Mouse (Mus musculus): Measurements from ENCODE around the gene Car4. TPM values are rescaled to one million over a fixed set of nuclear protein-coding genes. Genes with fewer than 3 reads are reported as not detected.

Gene Car4
- polyA plus RNA-seq, 1 experiment from 2014 or later, result 5.4 TPM

GRCm38 (mm10) chr11:84940140-84940539, 17.4 kb upstream of the Car4 start:
- Histone ChIP-seq H3K36me3 (no peaks in the 10 kb centered on the region), H3K9me3 (no peaks in the 10 kb centered on the region), H3K4me2 (replicated peaks) (no peak overlapping the region), H3K9ac (replicated peaks) (no peak overlapping the region), H3K4me3 (replicated peaks) (no peak overlapping the region), H3K27ac (no peak overlapping the region), H3K4me1 (replicated peaks) (peaks cover 26% of the 10 kb centered on the region), H3K27me3 (peaks cover 3% of the 10 kb centered on the region)
- WGBS, result 77% methylated on average over 10 of the region's 10 CpGs
- no peak for ATAC-seq

GRCm38 (mm10) chr11:84943948-84944347, 13.6 kb upstream of the Car4 start:
- no peak for ATAC-seq
- no peak overlapping the region for H3K27ac ChIP-seq
- H3K4me2 ChIP-seq (replicated peaks), result peak overlapping the region; percentile 46
- H3K36me3 ChIP-seq, result no peaks in the 10 kb centered on the region
- H3K4me1 ChIP-seq (replicated peaks), result peaks cover 35% of the 10 kb centered on the region
- H3K9me3 ChIP-seq, result no peaks in the 10 kb centered on the region
- H3K4me3 ChIP-seq (replicated peaks), result peak overlapping the region; percentile 13
- peaks cover 3% of the 10 kb centered on the region for H3K27me3 ChIP-seq
- 1% methylated on average over 15 of the region's 15 CpGs for WGBS
- 0 out of 2 replicates have a peak overlapping the region, but pooled peaks have one; percentile 40 for H3K9ac ChIP-seq (replicated peaks)

- Histone ChIP-seq H3K27me3 (peaks cover 3% of the 10 kb centered on the region), H3K4me1 (replicated peaks) (peaks cover 30% of the 10 kb centered on the region), H3K4me2 (replicated peaks) (peak overlapping the region; percentile 46; the same call in 1 of the 2 replicates), H3K4me3 (replicated peaks) (no peak overlapping the region), H3K27ac (no peak overlapping the region), H3K9me3 (no peaks in the 10 kb centered on the region), H3K9ac (replicated peaks) (no peak overlapping the region), H3K36me3 (no peaks in the 10 kb centered on the region)
- no peak for ATAC-seq
- WGBS, result 2% methylated on average over 12 of the region's 12 CpGs
Observed at GRCm38 (mm10) chr11:84944639-84945435, 12.7 kb upstream of the Car4 start.

- Histone ChIP-seq H3K4me1 (replicated peaks) (peaks cover 30% of the 10 kb centered on the region), H3K36me3 (no peaks in the 10 kb centered on the region), H3K9me3 (no peaks in the 10 kb centered on the region), H3K4me2 (replicated peaks) (no peak overlapping the region), H3K4me3 (replicated peaks) (no peak overlapping the region), H3K9ac (replicated peaks) (no peak overlapping the region), H3K27ac (no peak overlapping the region), H3K27me3 (peaks cover 3% of the 10 kb centered on the region)
- ATAC-seq, result no peak
- 76% methylated on average over 3 of the region's 3 CpGs for WGBS
Observed at GRCm38 (mm10) chr11:84945841-84946240, 11.7 kb upstream of the Car4 start.

GRCm38 (mm10) chr11:84947206-84947605, 10.4 kb upstream of the Car4 start:
- H3K27ac ChIP-seq, result 0 out of 2 replicates have a peak overlapping the region, but pooled peaks have one; percentile 21
- no peak overlapping the region for H3K4me2 ChIP-seq (replicated peaks)
- H3K9ac ChIP-seq (replicated peaks), result no peak overlapping the region
- ATAC-seq, result no peak
- 59% methylated on average over 6 of the region's 6 CpGs for WGBS
- no peaks in the 10 kb centered on the region for H3K36me3 ChIP-seq
- H3K4me1 ChIP-seq (replicated peaks), result peaks cover 30% of the 10 kb centered on the region
- H3K4me3 ChIP-seq (replicated peaks), result no peak overlapping the region
- H3K9me3 ChIP-seq, result no peaks in the 10 kb centered on the region
- H3K27me3 ChIP-seq, result peaks cover 3% of the 10 kb centered on the region

GRCm38 (mm10) chr11:84948114-84948513, 9.5 kb upstream of the Car4 start:
- WGBS, result 33% methylated on average over 3 of the region's 3 CpGs
- Histone ChIP-seq H3K27ac (no peak overlapping the region), H3K36me3 (no peaks in the 10 kb centered on the region), H3K9me3 (no peaks in the 10 kb centered on the region), H3K4me2 (replicated peaks) (no peak overlapping the region), H3K9ac (replicated peaks) (no peak overlapping the region), H3K4me3 (replicated peaks) (no peak overlapping the region), H3K4me1 (replicated peaks) (peaks cover 29% of the 10 kb centered on the region), H3K27me3 (no peaks in the 10 kb centered on the region; the same call in none of the 2 replicates)
- ATAC-seq, result no peak

GRCm38 (mm10) chr11:84948526-84948925, 9.1 kb upstream of the Car4 start:
- no peaks in the 10 kb centered on the region; the same call in 1 of the 2 replicates for H3K27me3 ChIP-seq
- no peaks in the 10 kb centered on the region for H3K36me3 ChIP-seq
- no peaks in the 10 kb centered on the region for H3K9me3 ChIP-seq
- no peak for ATAC-seq
- H3K4me1 ChIP-seq (replicated peaks), result peaks cover 25% of the 10 kb centered on the region
- H3K4me2 ChIP-seq (replicated peaks), result no peak overlapping the region
- WGBS, result 45% methylated on average over 3 of the region's 3 CpGs
- H3K4me3 ChIP-seq (replicated peaks), result no peak overlapping the region
- H3K27ac ChIP-seq, result no peak overlapping the region
- H3K9ac ChIP-seq (replicated peaks), result no peak overlapping the region

- no peak overlapping the region for H3K4me2 ChIP-seq (replicated peaks)
- WGBS, result 17% methylated on average over 2 of the region's 2 CpGs
- ATAC-seq, result no peak
Observed at GRCm38 (mm10) chr11:84952611-84953010, 5.0 kb upstream of the Car4 start.

GRCm38 (mm10) chr11:84956400-84956799, 1.2 kb upstream of the Car4 start:
- WGBS, result 21% methylated on average over 5 of the region's 5 CpGs
- H3K36me3 ChIP-seq, result no peaks in the 10 kb centered on the region
- peaks cover 50% of the 10 kb centered on the region for H3K27me3 ChIP-seq
- no peak overlapping the region for H3K27ac ChIP-seq
- no peak overlapping the region for H3K9ac ChIP-seq (replicated peaks)
- H3K4me2 ChIP-seq (replicated peaks), result no peak overlapping the region
- no peak for ATAC-seq
- no peak overlapping the region for H3K4me3 ChIP-seq (replicated peaks)
- H3K9me3 ChIP-seq, result no peaks in the 10 kb centered on the region
- H3K4me1 ChIP-seq (replicated peaks), result peaks cover 26% of the 10 kb centered on the region

More at GRCm38 (mm10) chr11:84952611-84953010, 5.0 kb upstream of the Car4 start:
- peaks cover 11% of the 10 kb centered on the region for H3K4me1 ChIP-seq (replicated peaks)
- no peaks in the 10 kb centered on the region for H3K36me3 ChIP-seq
- H3K9me3 ChIP-seq, result no peaks in the 10 kb centered on the region
- no peak overlapping the region for H3K9ac ChIP-seq (replicated peaks)
- H3K27ac ChIP-seq, result no peak overlapping the region
- H3K27me3 ChIP-seq, result peaks cover 19% of the 10 kb centered on the region
- H3K4me3 ChIP-seq (replicated peaks), result no peak overlapping the region

- no peaks in the 10 kb centered on the region for H3K9me3 ChIP-seq
- no peak for ATAC-seq
- peak overlapping the region; percentile 38 for H3K4me3 ChIP-seq (replicated peaks)
- no peak overlapping the region for H3K9ac ChIP-seq (replicated peaks)
- no peak overlapping the region for H3K27ac ChIP-seq
- H3K4me2 ChIP-seq (replicated peaks), result peak overlapping the region; percentile 59
- H3K36me3 ChIP-seq, result no peaks in the 10 kb centered on the region
- H3K27me3 ChIP-seq, result peaks cover 53% of the 10 kb centered on the region
- peaks cover 26% of the 10 kb centered on the region for H3K4me1 ChIP-seq (replicated peaks)
- WGBS, result 10% methylated on average over 15 of the region's 15 CpGs
Observed at GRCm38 (mm10) chr11:84957171-84957570, 415 bp upstream of the Car4 start.

GRCm38 (mm10) chr11:84958271-84958630, 665 bp downstream of the Car4 start:
- Histone ChIP-seq H3K4me2 (replicated peaks) (peak overlapping the region; percentile 59), H3K27ac (no peak overlapping the region), H3K9ac (replicated peaks) (peak overlapping the region; percentile 33; the same call in 1 of the 2 replicates), H3K4me3 (replicated peaks) (peak overlapping the region; percentile 38), H3K4me1 (replicated peaks) (peaks cover 26% of the 10 kb centered on the region), H3K9me3 (no peaks in the 10 kb centered on the region), H3K27me3 (peaks cover 53% of the 10 kb centered on the region), H3K36me3 (no peaks in the 10 kb centered on the region)
- under 1% methylated on average over 11 of the region's 11 CpGs for WGBS
- no peak for ATAC-seq

- Histone ChIP-seq H3K9ac (replicated peaks) (no peak overlapping the region), H3K4me2 (replicated peaks) (no peak overlapping the region), H3K4me3 (replicated peaks) (no peak overlapping the region), H3K9me3 (no peaks in the 10 kb centered on the region), H3K27me3 (peaks cover 53% of the 10 kb centered on the region), H3K27ac (no peak overlapping the region), H3K4me1 (replicated peaks) (peaks cover 26% of the 10 kb centered on the region), H3K36me3 (no peaks in the 10 kb centered on the region)
- ATAC-seq, result no peak
- WGBS, result 17% methylated on average over 5 of the region's 5 CpGs
Observed at GRCm38 (mm10) chr11:84959181-84959580, 1.6 kb downstream of the Car4 start.
